Mouse (Mus musculus): ENCODE results near the gene Gpt2.

Gpt2 gene

GRCm38 (mm10) chr8:85492125-85492875 is at the start of gene Gpt2:
Gpt2 (plus strand) TSS chr8:85492576.
- DNase-seq (ENCODE audit: extremely low spot score): peak; percentile 97

- DNase-seq (ENCODE audit: extremely low spot score): no peak
Observed at GRCm38 (mm10) chr8:85444092-85444491, 48.3 kb upstream of the Gpt2 start.

GRCm38 (mm10) chr8:85445936-85446685 is 46.3 kb upstream of the Gpt2 start:
- no peak for DNase-seq (ENCODE audit: extremely low spot score)

GRCm38 (mm10) chr8:85450335-85450734 is 42.0 kb upstream of the Gpt2 start:
- DNase-seq (ENCODE audit: extremely low spot score): no peak

GRCm38 (mm10) chr8:85452328-85452727 is 40.0 kb upstream of the Gpt2 start:
- DNase-seq (ENCODE audit: extremely low spot score): peak; percentile 29

GRCm38 (mm10) chr8:85453256-85453655 is 39.1 kb upstream of the Gpt2 start:
- DNase-seq (ENCODE audit: extremely low spot score): no peak

GRCm38 (mm10) chr8:85454750-85455149 is 37.6 kb upstream of the Gpt2 start:
- no peak for DNase-seq (ENCODE audit: extremely low spot score)

- DNase-seq (ENCODE audit: extremely low spot score): peak; percentile 61
Observed at GRCm38 (mm10) chr8:85456536-85456935, 35.8 kb upstream of the Gpt2 start.

GRCm38 (mm10) chr8:85459582-85459981 is 32.8 kb upstream of the Gpt2 start:
- DNase-seq (ENCODE audit: extremely low spot score): no peak

- DNase-seq (ENCODE audit: extremely low spot score): no peak
Observed at GRCm38 (mm10) chr8:85460804-85461203, 31.6 kb upstream of the Gpt2 start.

- DNase-seq (ENCODE audit: extremely low spot score): no peak
Observed at GRCm38 (mm10) chr8:85461377-85461776, 31.0 kb upstream of the Gpt2 start.

GRCm38 (mm10) chr8:85462441-85462840 is 29.9 kb upstream of the Gpt2 start:
- DNase-seq (ENCODE audit: extremely low spot score): no peak

- no peak for DNase-seq (ENCODE audit: extremely low spot score)
Observed at GRCm38 (mm10) chr8:85464316-85464715, 28.1 kb upstream of the Gpt2 start.

- DNase-seq (ENCODE audit: extremely low spot score): no peak
Observed at GRCm38 (mm10) chr8:85466056-85466455, 26.3 kb upstream of the Gpt2 start.

- DNase-seq (ENCODE audit: extremely low spot score): no peak
Observed at GRCm38 (mm10) chr8:85470753-85471152, 21.6 kb upstream of the Gpt2 start.

GRCm38 (mm10) chr8:85472800-85473199 is 19.6 kb upstream of the Gpt2 start:
- no peak for DNase-seq (ENCODE audit: extremely low spot score)

- DNase-seq (ENCODE audit: extremely low spot score): no peak
Observed at GRCm38 (mm10) chr8:85473246-85473645, 19.1 kb upstream of the Gpt2 start.

GRCm38 (mm10) chr8:85474924-85475323 is 17.5 kb upstream of the Gpt2 start:
- DNase-seq (ENCODE audit: extremely low spot score): no peak

GRCm38 (mm10) chr8:85476970-85477545 is 15.3 kb upstream of the Gpt2 start:
- no peak for DNase-seq (ENCODE audit: extremely low spot score)

- no peak for DNase-seq (ENCODE audit: extremely low spot score)
Observed at GRCm38 (mm10) chr8:85478397-85478796, 14.0 kb upstream of the Gpt2 start.

- DNase-seq (ENCODE audit: extremely low spot score): no peak
Observed at GRCm38 (mm10) chr8:85479710-85480109, 12.7 kb upstream of the Gpt2 start.

- no peak for DNase-seq (ENCODE audit: extremely low spot score)
Observed at GRCm38 (mm10) chr8:85481900-85482299, 10.5 kb upstream of the Gpt2 start.

- no peak for DNase-seq (ENCODE audit: extremely low spot score)
Observed at GRCm38 (mm10) chr8:85482427-85482826, 9.9 kb upstream of the Gpt2 start.
